Mouse (Mus musculus) ES-Bruce4 (cell line): ENCODE measurements around the gene Hydin. TPM values are rescaled to one million over a fixed set of nuclear protein-coding genes. Genes with fewer than 3 reads are reported as not detected.

Source experiments
- H3K27ac ChIP-seq: 2 replicates; pipeline ENCODE4 v1.5.1; 2012; ENCODE audit warnings: low read length, inconsistent platforms; ENCODE audit not compliant: insufficient read depth
- H3K27me3 ChIP-seq: 2 replicates; pipeline ENCODE4 v1.6.1; 2012; ENCODE audit warnings: mild to moderate bottlenecking, low read length, inconsistent platforms; ENCODE audit not compliant: control insufficient read depth, poor library complexity, insufficient read depth, severe bottlenecking
- H3K36me3 ChIP-seq: 2 replicates; pipeline ENCODE4 v1.6.1; 2012; ENCODE audit warnings: inconsistent platforms, mild to moderate bottlenecking, low read length, moderate library complexity; ENCODE audit not compliant: control insufficient read depth, poor library complexity, insufficient read depth, severe bottlenecking
- H3K4me1 ChIP-seq: one replicate; pipeline ENCODE4 v1.8.1; 2011; ENCODE audit warnings: low read length; ENCODE audit not compliant: control insufficient read depth, insufficient read depth
- H3K4me3 ChIP-seq: 2 replicates; pipeline ENCODE4 v1.5.1; 2011; ENCODE audit warnings: low read depth, mild to moderate bottlenecking, low read length
- H3K9ac ChIP-seq: 2 replicates; pipeline ENCODE4 v1.6.1; 2012; ENCODE audit warnings: low read depth, mild to moderate bottlenecking, inconsistent platforms; ENCODE audit not compliant: poor library complexity, severe bottlenecking
- H3K9me3 ChIP-seq: replicated peaks from 2 replicates; pipeline ENCODE4 v1.6.1; 2012; ENCODE audit warnings: mild to moderate bottlenecking, low read length, inconsistent platforms; ENCODE audit not compliant: control insufficient read depth, poor library complexity, insufficient read depth, severe bottlenecking
- CTCF ChIP-seq: IDR thresholded peaks from one replicate; pipeline ENCODE4 v1.8.1; 2011; ENCODE audit warnings: low read depth, low read length
- EP300 ChIP-seq: IDR thresholded peaks from 2 replicates; pipeline ENCODE4 v1.6.1; 2011; ENCODE audit warnings: low read depth, low read length; ENCODE audit not compliant: insufficient read depth
- POLR2A ChIP-seq: IDR thresholded peaks from one replicate; pipeline ENCODE4 v1.8.1; 2011; ENCODE audit warnings: low read length; ENCODE audit not compliant: insufficient read depth
- polyA plus RNA-seq: library from polyadenylated mRNA; stranded (reverse); fragments of >200 nt; gene quantifications from 2 replicates; pipeline ENCODE4 v1.2.4, GENCODE M21; 2011; ENCODE audit warnings: low read depth; ENCODE audit not compliant: missing spikeins, insufficient read depth, insufficient read length

Gene Hydin
- polyA plus RNA-seq, 1 experiment: 0.19 TPM

DNA sequence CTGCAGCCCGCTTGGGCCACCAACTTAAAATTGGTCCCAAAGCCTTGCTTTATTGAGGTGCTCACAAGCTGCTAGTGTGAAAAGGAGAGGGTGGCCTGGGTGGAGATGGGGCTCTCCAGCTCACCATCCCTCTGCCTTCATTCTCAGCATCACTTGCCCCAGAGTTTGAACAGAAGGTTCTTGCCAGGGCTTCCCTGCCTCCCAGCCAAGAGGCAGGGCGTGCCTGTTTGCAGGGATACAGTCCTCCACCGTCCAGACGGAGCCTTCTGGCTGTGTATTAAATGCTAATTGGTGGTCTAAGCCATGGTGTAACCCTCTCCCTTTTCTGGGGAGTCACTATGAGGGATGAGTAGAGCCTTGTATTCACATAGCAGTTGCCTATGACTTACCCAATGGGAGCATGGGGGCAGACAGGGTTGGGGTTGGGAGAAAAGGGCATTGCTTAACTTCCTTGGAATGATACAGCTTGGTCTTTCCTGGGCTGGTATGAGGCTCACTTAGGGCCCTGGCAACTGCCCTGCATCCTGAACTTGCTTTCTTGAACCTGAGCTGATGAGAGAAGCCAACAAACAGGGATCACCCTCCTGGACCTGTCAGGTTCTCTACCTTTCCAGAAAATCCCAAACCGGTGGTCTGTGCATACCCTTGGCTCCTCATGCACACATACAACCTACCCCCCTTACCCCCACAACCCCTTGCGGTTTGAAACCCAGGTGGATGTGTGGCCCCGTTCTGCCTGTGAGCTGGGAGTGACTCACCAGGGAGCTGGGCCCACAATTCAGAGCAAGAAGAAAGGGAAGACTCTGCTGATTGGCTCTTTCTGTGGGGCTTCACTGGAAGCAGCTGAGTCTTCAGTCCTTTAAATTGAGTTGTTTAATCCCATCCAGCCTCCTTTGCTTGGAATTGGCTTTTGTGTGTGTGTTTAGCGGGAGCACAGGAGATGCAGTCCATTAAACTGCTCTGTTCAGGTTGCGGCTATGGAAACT, 387.6 kb downstream of the Hydin start:
- H3K4me3 ChIP-seq: no peak overlapping the region
- H3K9me3 ChIP-seq: no peaks in the 10 kb centered on the region
- H3K27ac ChIP-seq: no peak overlapping the region
- H3K36me3 ChIP-seq: peaks cover 35% of the 10 kb centered on the region
- H3K4me1 ChIP-seq: no peaks in the 10 kb centered on the region
- TF ChIP-seq CTCF: no peak
- no peak for TF ChIP-seq EP300
- TF ChIP-seq POLR2A: no peak
- H3K9ac ChIP-seq: no peak overlapping the region
- no peaks in the 10 kb centered on the region for H3K27me3 ChIP-seq

DNA sequence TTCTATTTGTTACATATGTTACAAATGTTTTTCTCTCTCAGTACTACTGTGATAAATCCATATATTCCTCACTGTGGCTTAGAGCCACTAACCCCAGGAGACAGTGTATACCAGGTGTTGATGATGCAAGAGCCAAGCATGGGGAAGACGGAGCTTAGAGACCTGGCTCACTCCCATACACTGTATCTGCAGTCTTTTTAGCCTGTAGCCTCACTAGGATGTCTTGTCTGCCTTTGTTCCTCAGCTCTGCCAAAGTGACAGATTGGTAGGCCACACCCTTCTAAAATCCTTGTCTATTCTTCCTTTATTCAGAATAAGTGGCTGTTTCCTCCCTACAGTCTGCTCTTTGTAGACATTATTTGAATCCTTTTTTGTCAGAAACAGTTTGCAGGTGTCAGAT, 389.1 kb downstream of the Hydin start:
- no peaks in the 10 kb centered on the region for H3K9me3 ChIP-seq
- H3K4me3 ChIP-seq: no peak overlapping the region
- no peak overlapping the region for H3K9ac ChIP-seq
- H3K4me1 ChIP-seq: no peaks in the 10 kb centered on the region
- H3K27me3 ChIP-seq: no peaks in the 10 kb centered on the region
- TF ChIP-seq CTCF (no peak), EP300 (no peak)
- H3K27ac ChIP-seq: no peak overlapping the region
- H3K36me3 ChIP-seq: peaks cover 34% of the 10 kb centered on the region

DNA sequence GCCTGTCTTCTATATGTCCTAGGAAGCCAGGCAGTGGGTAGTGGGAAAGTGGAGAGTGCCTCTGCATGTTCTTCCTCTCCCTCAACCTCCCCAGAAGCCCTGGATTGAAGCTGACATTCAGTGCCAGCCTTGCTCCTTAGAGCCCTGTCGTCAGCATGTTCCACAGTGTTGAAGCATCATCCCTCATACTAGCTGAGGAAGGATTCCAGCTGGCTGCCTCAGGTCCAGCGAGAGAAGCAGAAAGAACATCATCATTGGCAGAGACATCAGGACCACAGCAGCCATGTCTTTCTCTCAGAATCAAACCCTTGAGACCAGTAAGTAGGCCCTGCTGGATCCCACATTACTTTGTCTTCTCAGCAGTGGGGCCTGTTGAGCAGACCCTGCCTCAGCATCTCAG, 390.9 kb downstream of the Hydin start:
- H3K9ac ChIP-seq: no peak overlapping the region
- no peak overlapping the region for H3K27ac ChIP-seq
- TF ChIP-seq POLR2A (no peak), CTCF (no peak), EP300 (no peak)
- H3K27me3 ChIP-seq: no peaks in the 10 kb centered on the region
- peaks cover 42% of the 10 kb centered on the region for H3K36me3 ChIP-seq
- H3K9me3 ChIP-seq: no peaks in the 10 kb centered on the region
- H3K4me3 ChIP-seq: no peak overlapping the region
- H3K4me1 ChIP-seq: no peaks in the 10 kb centered on the region

Other genes with a start within 250 kb of the Hydin start
- gene Chst4, start 227.2 kb upstream of the Hydin start, polyA plus RNA-seq: not detected in 2 replicates
- 2.4 and 2.8 TPM in 2 replicates for gene Zfp612, start 187.2 kb upstream of the Hydin start, polyA plus RNA-seq
- gene Gm21964, start 165.8 kb upstream of the Hydin start, polyA plus RNA-seq: not detected in 2 replicates
- gene Gm17720, start 164.2 kb upstream of the Hydin start, polyA plus RNA-seq: not detected in 2 replicates
- 0.62 and 0.84 TPM in 2 replicates for gene Calb2, start 98.8 kb upstream of the Hydin start, polyA plus RNA-seq
- gene Cmtr2, start 51.3 kb upstream of the Hydin start, polyA plus RNA-seq: 6.1 and 7.7 TPM in 2 replicates